Mouse (Mus musculus): ENCODE data around the gene Naa16. TPM values are rescaled to one million over a fixed set of nuclear protein-coding genes. Genes with fewer than 3 reads are reported as not detected.

Gene Naa16
- polyA plus RNA-seq, 1 experiment from 2014 or later: 19.1 TPM

GRCm38 (mm10) chr14:79275870-79276395 is 114.6 kb downstream of the Naa16 start:
- Histone ChIP-seq H3K27me3 (ENCODE audit: control insufficient read depth, insufficient read depth, low read length) (no peaks in the 10 kb centered on the region), H3K4me3 (ENCODE audit: low read depth, low read length) (no peak overlapping the region), H3K4me2 (ENCODE audit: low read depth, low read length) (no peak overlapping the region), H3K9me3 (ENCODE audit: control insufficient read depth, low read length) (no peaks in the 10 kb centered on the region), H3K9ac (replicated peaks; ENCODE audit: low read depth, low read length) (no peak overlapping the region), H3K27ac (ENCODE audit: low read depth, low read length) (no peak overlapping the region), H3K36me3 (ENCODE audit: control insufficient read depth, insufficient read depth, low read length) (no peaks in the 10 kb centered on the region), H3K4me1 (ENCODE audit: control insufficient read depth, insufficient read depth, low read length) (0 out of 2 replicates have a peak, but pooled peaks cover 3% of the 10 kb centered on the region)
- ATAC-seq (ENCODE audit: low read depth): no peak
- 75% methylated on average over 8 of the region's 8 CpGs for WGBS

- no peak overlapping the region for H3K27ac ChIP-seq (ENCODE audit: low read depth, low read length)
- no peak overlapping the region for H3K4me2 ChIP-seq (ENCODE audit: low read depth, low read length)
- H3K4me1 ChIP-seq (ENCODE audit: control insufficient read depth, insufficient read depth, low read length): 0 out of 2 replicates have a peak, but pooled peaks cover 3% of the 10 kb centered on the region
- no peak for ATAC-seq (ENCODE audit: low read depth)
- H3K27me3 ChIP-seq (ENCODE audit: control insufficient read depth, insufficient read depth, low read length): no peaks in the 10 kb centered on the region
- no peaks in the 10 kb centered on the region for H3K9me3 ChIP-seq (ENCODE audit: control insufficient read depth, low read length)
- H3K36me3 ChIP-seq (ENCODE audit: control insufficient read depth, insufficient read depth, low read length): no peaks in the 10 kb centered on the region
- no peak overlapping the region for H3K9ac ChIP-seq (replicated peaks; ENCODE audit: low read depth, low read length)
- 42% methylated on average over 3 of the region's 3 CpGs for WGBS
- H3K4me3 ChIP-seq (ENCODE audit: low read depth, low read length): no peak overlapping the region
Measured at GRCm38 (mm10) chr14:79275441-79275840, 115.1 kb downstream of the Naa16 start.

Other genes with a start within 250 kb of the Naa16 start
- gene Zfp957, start 143.4 kb downstream of the Naa16 start, polyA plus RNA-seq (2014; fragmentation: Nextera tagmentation; extraction: Ambion mirVana): not detected in 2 replicates
- gene Rgcc, start 89.1 kb downstream of the Naa16 start, polyA plus RNA-seq (2014; fragmentation: Nextera tagmentation; extraction: Ambion mirVana): 23.0 and 39.9 TPM in 2 replicates
- gene Mtrf1, start 7.0 kb upstream of the Naa16 start, polyA plus RNA-seq (2014; fragmentation: Nextera tagmentation; extraction: Ambion mirVana): 11.6 and 12.9 TPM in 2 replicates
- gene Kbtbd7, start 35.7 kb upstream of the Naa16 start, polyA plus RNA-seq (2014; fragmentation: Nextera tagmentation; extraction: Ambion mirVana): 23.6 and 26.2 TPM in 2 replicates
- gene Kbtbd6, start 61.1 kb upstream of the Naa16 start, polyA plus RNA-seq (2014; fragmentation: Nextera tagmentation; extraction: Ambion mirVana): 0.87 and 1.5 TPM in 2 replicates
- gene Elf1, start 90.4 kb upstream of the Naa16 start, polyA plus RNA-seq (2014; fragmentation: Nextera tagmentation; extraction: Ambion mirVana): 2.5 and 4.2 TPM in 2 replicates
- 47.3 and 48.3 TPM in 2 replicates for gene Wbp4, start 90.7 kb upstream of the Naa16 start, polyA plus RNA-seq (2014; fragmentation: Nextera tagmentation; extraction: Ambion mirVana)
- 91.7 and 117 TPM in 2 replicates for gene Sugt1, start 196.9 kb upstream of the Naa16 start, polyA plus RNA-seq (2014; fragmentation: Nextera tagmentation; extraction: Ambion mirVana)